Mouse (Mus musculus) liver, embryonic 16.5 days (tissue): ENCODE data around the gene Bricd5. TPM values are rescaled to one million over a fixed set of nuclear protein-coding genes. Genes with fewer than 3 reads are reported as not detected.

Experiments used
- polyA plus RNA-seq: library from polyadenylated mRNA; unstranded; fragments of >200 nt; fragmentation: Nextera tagmentation; extraction: Ambion mirVana; gene quantifications from 2 replicates; pipeline ENCODE4 v1.2.1, GENCODE M21; 2015

The Bricd5 gene
- polyA plus RNA-seq, 1 experiment from 2014 or later, result not detected

Other genes with a start within 250 kb of the Bricd5 start
- 72.1 and 75.2 TPM in 2 replicates for gene Ccnf, start 222.4 kb upstream of the Bricd5 start, polyA plus RNA-seq
- gene Abca17, start 122.8 kb upstream of the Bricd5 start, polyA plus RNA-seq, result not detected in 2 replicates
- 13.4 and 15.0 TPM in 2 replicates for gene Abca3, start 121.9 kb upstream of the Bricd5 start, polyA plus RNA-seq
- gene Rnps1, start 59.3 kb upstream of the Bricd5 start, polyA plus RNA-seq, result 96.9 and 101 TPM in 2 replicates
- gene Eci1, start 47.2 kb upstream of the Bricd5 start, polyA plus RNA-seq, result 94.0 and 95.5 TPM in 2 replicates
- gene Dnase1l2, start 30.8 kb upstream of the Bricd5 start, polyA plus RNA-seq, result 0.49 and 0.67 TPM in 2 replicates
- gene E4f1, start 3.6 kb upstream of the Bricd5 start, polyA plus RNA-seq, result 11.4 and 12.3 TPM in 2 replicates
- 48.2 and 49.0 TPM in 2 replicates for gene Pgp, start 3.5 kb upstream of the Bricd5 start, polyA plus RNA-seq
- gene Mlst8, start 5.2 kb downstream of the Bricd5 start, polyA plus RNA-seq, result 11.8 and 11.9 TPM in 2 replicates
- 0.08 and 0.13 TPM in 2 replicates for gene Caskin1, start 14.7 kb downstream of the Bricd5 start, polyA plus RNA-seq
- 28.5 and 29.6 TPM in 2 replicates for gene Traf7, start 54.1 kb downstream of the Bricd5 start, polyA plus RNA-seq
- gene Rab26, start 60.3 kb downstream of the Bricd5 start, polyA plus RNA-seq, result 0.46 and 0.87 TPM in 2 replicates
- gene Pkd1, start 76.0 kb downstream of the Bricd5 start, polyA plus RNA-seq, result 2.7 and 4.0 TPM in 2 replicates
- 20.6 and 23.7 TPM in 2 replicates for gene Tsc2, start 158.7 kb downstream of the Bricd5 start, polyA plus RNA-seq
- 5.9 and 6.7 TPM in 2 replicates for gene Nthl1, start 158.8 kb downstream of the Bricd5 start, polyA plus RNA-seq
- 9.8 and 11.8 TPM in 2 replicates for gene Slc9a3r2, start 176.4 kb downstream of the Bricd5 start, polyA plus RNA-seq
- gene Npw, start 184.6 kb downstream of the Bricd5 start, polyA plus RNA-seq, result 0.15 and 0.38 TPM in 2 replicates
- 6.3 and 8.7 TPM in 2 replicates for gene Zfp598, start 195.8 kb downstream of the Bricd5 start, polyA plus RNA-seq
- 0.05 and 0.21 TPM in 2 replicates for gene Syngr3, start 216.1 kb downstream of the Bricd5 start, polyA plus RNA-seq
- gene Gfer, start 222.3 kb downstream of the Bricd5 start, polyA plus RNA-seq, result 23.7 and 23.9 TPM in 2 replicates
- gene Noxo1, start 222.3 kb downstream of the Bricd5 start, polyA plus RNA-seq, result 0.37 and 0.42 TPM in 2 replicates
- gene Tbl3, start 233.8 kb downstream of the Bricd5 start, polyA plus RNA-seq, result 29.3 and 29.5 TPM in 2 replicates
- 0.07 TPM in 1 of 2 replicates, not detected in the other for gene Rnf151, start 244.2 kb downstream of the Bricd5 start, polyA plus RNA-seq
- 868 and 907 TPM in 2 replicates for gene Rps2, start 244.2 kb downstream of the Bricd5 start, polyA plus RNA-seq